Mouse (Mus musculus) neural tube, embryonic 15.5 days (tissue): ENCODE measurements at regions not wholly inside any gene's neighbourhood (a gene's known extent, or its start where the extent isn't known, plus 50 kb on each side); places are given as distances from the start of the nearest gene placed in this dataset.
A peak's percentile ranks its signal among the peaks of the same experiment; 100 is the strongest.
"Not testable (repeated sequence)": the region's sequence is repeated elsewhere in the genome, so short reads cannot be mapped to it uniquely, and the experiment has no call there.

Experiments used
- ATAC-seq: fragments of 200-750 bp; cut with Nextera tagmentation; 2 replicates; pipeline ENCODE4 v1.8.0; 2017; ENCODE audit warnings: mild to moderate bottlenecking, moderate TSS enrichment, moderate library complexity; ENCODE audit not compliant: low FRiP score
- H3K27ac ChIP-seq: fragments of 300-500 bp; sonication (generic); replicated peaks from 2 replicates; pipeline ENCODE4 v1.5.1; 2015; ENCODE audit warnings: mild to moderate bottlenecking, inconsistent platforms
- H3K27me3 ChIP-seq: fragments of 300-500 bp; sonication (generic); replicated peaks from 2 replicates; pipeline ENCODE4 v1.6.1; 2015; ENCODE audit warnings: inconsistent platforms
- H3K36me3 ChIP-seq: fragments of 300-500 bp; sonication (generic); 2 replicates; pipeline ENCODE4 v1.6.1; 2015; ENCODE audit warnings: inconsistent platforms
- H3K4me1 ChIP-seq: fragments of 300-500 bp; sonication (generic); 2 replicates; pipeline ENCODE4 v1.6.1; 2015; ENCODE audit warnings: inconsistent platforms
- H3K4me2 ChIP-seq: fragments of 300-500 bp; sonication (generic); 2 replicates; pipeline ENCODE4 v1.6.1; 2015; ENCODE audit warnings: inconsistent platforms, mild to moderate bottlenecking, moderate library complexity
- H3K4me3 ChIP-seq: fragments of 300-500 bp; sonication (generic); replicated peaks from 2 replicates; pipeline ENCODE4 v1.5.1; 2015; ENCODE audit warnings: mild to moderate bottlenecking, inconsistent platforms
- H3K9ac ChIP-seq: fragments of 300-500 bp; sonication (generic); replicated peaks from 2 replicates; pipeline ENCODE4 v1.6.1; 2015; ENCODE audit warnings: mild to moderate bottlenecking, inconsistent platforms
- H3K9me3 ChIP-seq: fragments of 300-500 bp; sonication (generic); replicated peaks from 2 replicates; pipeline ENCODE4 v1.6.1; 2016; ENCODE audit warnings: inconsistent platforms
- WGBS: fragments of 180-500 bp; shearing (Covaris S2); methylation state at CpG from one replicate; pipeline ENCODE4 v1.1.7; 2015; ENCODE audit warnings: mixed read lengths; 5-methylcytosine and 5-hydroxymethylcytosine counted together

DNA sequence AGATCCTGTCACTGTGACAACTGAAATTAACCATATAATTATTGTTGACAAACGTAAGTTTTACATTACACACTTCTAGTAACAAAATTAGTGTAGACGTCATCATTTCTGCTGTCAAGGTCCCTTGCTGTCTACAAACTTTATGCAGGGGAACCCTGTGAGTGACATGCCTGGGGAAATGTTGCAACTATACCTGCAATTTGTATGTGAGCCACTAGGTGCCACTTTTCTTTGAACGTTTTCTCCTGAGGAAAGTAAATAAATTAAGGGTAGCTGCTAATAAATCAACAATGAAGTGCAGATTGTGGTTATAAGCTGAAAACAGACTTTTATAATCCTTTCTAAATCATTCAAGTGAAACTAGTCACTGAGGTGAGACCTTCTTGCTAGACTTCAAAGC is 457.3 kb upstream of the Ercc4 start:
- ATAC-seq = no peak
- H3K4me1 ChIP-seq = no peaks in the 10 kb centered on the region
- no peak overlapping the region for H3K4me2 ChIP-seq
- no peaks in the 10 kb centered on the region for H3K27me3 ChIP-seq
- 86% methylated on average over 3 of the region's 3 CpGs for WGBS
- no peaks in the 10 kb centered on the region for H3K9me3 ChIP-seq
- H3K9ac ChIP-seq = no peak overlapping the region
- no peak overlapping the region for H3K4me3 ChIP-seq
- no peak overlapping the region for H3K27ac ChIP-seq
- no peaks in the 10 kb centered on the region for H3K36me3 ChIP-seq

DNA sequence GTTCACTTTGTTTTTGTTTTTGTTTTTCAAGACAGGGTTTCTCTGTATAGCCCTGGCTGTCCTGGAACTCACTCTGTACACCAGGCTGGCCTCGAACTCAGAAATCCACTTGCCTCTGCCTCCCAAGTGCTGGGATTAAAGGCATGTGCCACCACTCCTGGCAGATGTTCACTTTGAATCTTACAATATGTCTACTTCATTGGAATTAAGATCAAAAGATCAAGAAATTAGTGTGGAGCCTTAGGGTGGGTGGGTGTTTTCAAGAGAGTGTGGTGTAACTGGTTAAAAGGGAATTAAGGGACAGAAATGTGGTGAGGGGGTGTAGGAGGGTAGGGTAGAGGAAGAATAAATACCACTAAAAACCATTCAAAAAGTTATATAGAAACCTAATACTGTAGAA is 435.8 kb upstream of the Ercc4 start:
- 82% methylated on average over 1 of the region's 1 CpGs for WGBS
- not testable (repeated sequence) for H3K27ac ChIP-seq, ATAC-seq, H3K9me3 ChIP-seq, H3K9ac ChIP-seq, H3K4me1 ChIP-seq, H3K4me3 ChIP-seq, H3K36me3 ChIP-seq, H3K4me2 ChIP-seq, H3K27me3 ChIP-seq

DNA sequence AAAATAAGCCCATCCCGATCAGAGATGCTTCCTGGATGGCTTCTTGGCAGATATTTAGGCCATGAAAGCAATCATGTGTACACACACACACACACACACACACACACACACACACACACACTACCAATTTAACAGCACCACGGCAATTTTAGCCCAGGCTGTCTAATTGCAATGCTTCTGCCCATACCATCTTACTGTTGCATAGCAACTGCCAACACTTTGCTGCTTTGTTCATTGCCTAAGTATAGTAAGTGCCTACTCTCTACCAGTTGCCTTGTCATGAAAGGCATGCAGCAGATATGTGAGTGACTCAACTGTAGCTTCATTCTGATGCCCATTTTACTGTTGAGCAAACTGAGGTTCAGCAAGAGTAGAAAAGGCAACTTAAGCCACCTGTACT is 428.0 kb upstream of the Ercc4 start:
- no peaks in the 10 kb centered on the region for H3K36me3 ChIP-seq
- no peaks in the 10 kb centered on the region for H3K27me3 ChIP-seq
- H3K4me2 ChIP-seq = no peak overlapping the region
- H3K9ac ChIP-seq = no peak overlapping the region
- H3K4me1 ChIP-seq = no peaks in the 10 kb centered on the region
- H3K4me3 ChIP-seq = no peak overlapping the region
- no peak for ATAC-seq
- no peaks in the 10 kb centered on the region for H3K9me3 ChIP-seq
- 70% methylated on average over 2 of the region's 2 CpGs for WGBS
- H3K27ac ChIP-seq = no peak overlapping the region

- no peak overlapping the region for H3K9ac ChIP-seq
- no peaks in the 10 kb centered on the region for H3K27me3 ChIP-seq
- no peak overlapping the region for H3K4me2 ChIP-seq
- no peaks in the 10 kb centered on the region for H3K9me3 ChIP-seq
- H3K27ac ChIP-seq = no peak overlapping the region
- H3K4me1 ChIP-seq = no peaks in the 10 kb centered on the region
- no peak overlapping the region for H3K4me3 ChIP-seq
- WGBS = 76% methylated on average over 3 of the region's 3 CpGs
- no peak for ATAC-seq
- no peaks in the 10 kb centered on the region for H3K36me3 ChIP-seq
These were observed 423.7 kb upstream of the Ercc4 start for GRCm38 (mm10) chr16:12685816-12686215.

DNA sequence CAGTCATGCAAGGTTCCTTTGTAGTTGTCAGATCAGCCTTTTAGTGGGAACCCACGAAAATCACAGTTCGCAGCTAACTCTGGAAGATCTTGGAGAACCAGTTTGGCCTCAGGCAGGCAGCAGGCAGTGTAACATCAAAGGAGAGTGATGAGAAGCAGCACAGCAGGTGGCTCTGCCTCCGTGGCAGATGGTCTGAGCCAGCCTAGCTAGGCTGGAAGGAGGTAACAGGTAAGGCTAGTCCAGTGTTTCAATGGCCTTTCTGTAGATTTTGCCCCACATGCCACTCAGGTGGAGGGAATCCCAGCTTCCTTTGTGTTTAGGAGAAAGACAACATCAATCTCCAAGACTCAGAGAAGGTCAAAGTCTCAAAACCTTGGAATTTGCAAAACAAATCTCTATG is 417.7 kb upstream of the Ercc4 start:
- Histone ChIP-seq H3K9ac (no peak overlapping the region), H3K27ac (no peak overlapping the region), H3K4me2 (no peak overlapping the region), H3K27me3 (no peaks in the 10 kb centered on the region), H3K4me1 (peaks cover 4% of the 10 kb centered on the region; the same call in 1 of the 2 replicates), H3K36me3 (no peaks in the 10 kb centered on the region), H3K9me3 (no peaks in the 10 kb centered on the region), H3K4me3 (no peak overlapping the region)
- 28% methylated on average over 3 of the region's 3 CpGs for WGBS
- no peak for ATAC-seq

- H3K36me3 ChIP-seq = no peaks in the 10 kb centered on the region
- 45% methylated on average over 4 of the region's 5 CpGs for WGBS
- peak; percentile 50; the same call in 1 of the 2 replicates for ATAC-seq
These were observed 416.7 kb upstream of the Ercc4 start for GRCm38 (mm10) chr16:12692739-12693292.

GRCm38 (mm10) chr16:12693346-12693745 is 416.1 kb upstream of the Ercc4 start:
- peaks cover 4% of the 10 kb centered on the region; the same call in 1 of the 2 replicates for H3K4me1 ChIP-seq
- no peaks in the 10 kb centered on the region for H3K36me3 ChIP-seq
- H3K9me3 ChIP-seq = no peaks in the 10 kb centered on the region
- no peak overlapping the region for H3K9ac ChIP-seq
- no peak overlapping the region for H3K4me3 ChIP-seq
- ATAC-seq = no peak
- H3K27ac ChIP-seq = no peak overlapping the region
- 77% methylated on average over 7 of the region's 7 CpGs for WGBS
- H3K27me3 ChIP-seq = no peaks in the 10 kb centered on the region
- H3K4me2 ChIP-seq = no peak overlapping the region

More at GRCm38 (mm10) chr16:12692739-12693292, 416.7 kb upstream of the Ercc4 start:
- H3K4me2 ChIP-seq = no peak overlapping the region
- no peak overlapping the region for H3K9ac ChIP-seq
- H3K4me1 ChIP-seq = peaks cover 4% of the 10 kb centered on the region; the same call in 1 of the 2 replicates
- H3K4me3 ChIP-seq = no peak overlapping the region
- H3K27ac ChIP-seq = no peak overlapping the region
- H3K27me3 ChIP-seq = no peaks in the 10 kb centered on the region
- no peaks in the 10 kb centered on the region for H3K9me3 ChIP-seq

DNA sequence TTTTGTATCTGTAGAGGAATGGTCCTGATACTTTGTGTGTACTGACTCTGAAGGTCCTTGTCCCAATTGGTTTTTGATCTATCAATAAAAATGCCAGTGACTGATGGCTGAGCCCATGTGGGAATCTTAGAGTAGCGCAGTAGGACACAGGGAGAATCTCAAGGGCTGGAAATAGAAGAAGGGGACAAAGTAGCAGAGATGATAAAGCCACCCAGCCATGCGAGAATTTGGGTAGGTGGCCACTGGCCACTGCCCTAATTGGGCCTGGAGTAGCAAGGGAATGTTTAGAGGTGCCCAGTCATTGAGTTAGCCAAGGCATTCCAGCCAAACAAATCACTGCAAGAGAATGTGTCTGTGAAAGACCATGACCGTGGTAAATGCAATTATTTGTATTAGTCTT is 414.8 kb upstream of the Ercc4 start:
- no peak overlapping the region for H3K9ac ChIP-seq
- no peak overlapping the region for H3K4me3 ChIP-seq
- no peaks in the 10 kb centered on the region for H3K36me3 ChIP-seq
- peaks cover 4% of the 10 kb centered on the region; the same call in 1 of the 2 replicates for H3K4me1 ChIP-seq
- H3K27me3 ChIP-seq = no peaks in the 10 kb centered on the region
- no peak overlapping the region for H3K4me2 ChIP-seq
- ATAC-seq = no peak
- no peak overlapping the region for H3K27ac ChIP-seq
- 76% methylated on average over 3 of the region's 3 CpGs for WGBS
- H3K9me3 ChIP-seq = no peaks in the 10 kb centered on the region

- WGBS = 95% methylated on average over 10 of the region's 10 CpGs
- no peak for ATAC-seq
These were observed 412.4 kb upstream of the Ercc4 start for GRCm38 (mm10) chr16:12696939-12697621.

GRCm38 (mm10) chr16:12699557-12699956 is 409.9 kb upstream of the Ercc4 start:
- no peak for ATAC-seq
- Histone ChIP-seq H3K27ac (no peak overlapping the region), H3K27me3 (no peaks in the 10 kb centered on the region), H3K4me2 (no peak overlapping the region), H3K4me3 (no peak overlapping the region), H3K36me3 (no peaks in the 10 kb centered on the region), H3K9me3 (no peaks in the 10 kb centered on the region), H3K4me1 (no peaks in the 10 kb centered on the region), H3K9ac (no peak overlapping the region)
- WGBS = 67% methylated on average over 5 of the region's 5 CpGs

More at GRCm38 (mm10) chr16:12696939-12697621, 412.4 kb upstream of the Ercc4 start:
- Histone ChIP-seq H3K27me3 (no peaks in the 10 kb centered on the region), H3K9ac (no peak overlapping the region), H3K4me2 (no peak overlapping the region), H3K4me3 (no peak overlapping the region), H3K4me1 (peaks cover 4% of the 10 kb centered on the region; the same call in 1 of the 2 replicates), H3K27ac (no peak overlapping the region), H3K9me3 (no peaks in the 10 kb centered on the region), H3K36me3 (no peaks in the 10 kb centered on the region)

DNA sequence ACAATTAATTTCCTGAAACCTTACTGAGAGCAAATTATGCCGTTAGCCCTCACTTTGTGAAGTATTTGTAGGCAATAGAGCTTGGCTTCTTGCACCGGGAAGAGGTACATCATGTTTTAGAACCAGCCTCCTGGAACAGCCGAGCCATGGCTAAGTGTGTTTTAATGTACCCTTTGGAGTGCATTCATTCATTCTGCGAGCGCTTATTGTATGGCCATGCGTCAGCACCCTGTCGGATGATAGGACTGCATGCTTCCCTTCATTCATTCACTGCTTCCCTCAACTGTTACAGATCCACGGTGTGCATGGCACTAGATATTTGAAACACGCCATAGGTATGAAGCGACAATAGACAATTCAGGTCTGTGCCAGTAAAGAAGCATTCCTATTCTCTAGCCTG is 409.4 kb upstream of the Ercc4 start:
- no peak overlapping the region for H3K27ac ChIP-seq
- no peaks in the 10 kb centered on the region for H3K9me3 ChIP-seq
- ATAC-seq = no peak
- H3K36me3 ChIP-seq = no peaks in the 10 kb centered on the region
- no peak overlapping the region for H3K4me3 ChIP-seq
- no peak overlapping the region for H3K9ac ChIP-seq
- H3K4me1 ChIP-seq = no peaks in the 10 kb centered on the region
- WGBS = 69% methylated on average over 10 of the region's 10 CpGs
- H3K27me3 ChIP-seq = no peaks in the 10 kb centered on the region
- no peak overlapping the region for H3K4me2 ChIP-seq

DNA sequence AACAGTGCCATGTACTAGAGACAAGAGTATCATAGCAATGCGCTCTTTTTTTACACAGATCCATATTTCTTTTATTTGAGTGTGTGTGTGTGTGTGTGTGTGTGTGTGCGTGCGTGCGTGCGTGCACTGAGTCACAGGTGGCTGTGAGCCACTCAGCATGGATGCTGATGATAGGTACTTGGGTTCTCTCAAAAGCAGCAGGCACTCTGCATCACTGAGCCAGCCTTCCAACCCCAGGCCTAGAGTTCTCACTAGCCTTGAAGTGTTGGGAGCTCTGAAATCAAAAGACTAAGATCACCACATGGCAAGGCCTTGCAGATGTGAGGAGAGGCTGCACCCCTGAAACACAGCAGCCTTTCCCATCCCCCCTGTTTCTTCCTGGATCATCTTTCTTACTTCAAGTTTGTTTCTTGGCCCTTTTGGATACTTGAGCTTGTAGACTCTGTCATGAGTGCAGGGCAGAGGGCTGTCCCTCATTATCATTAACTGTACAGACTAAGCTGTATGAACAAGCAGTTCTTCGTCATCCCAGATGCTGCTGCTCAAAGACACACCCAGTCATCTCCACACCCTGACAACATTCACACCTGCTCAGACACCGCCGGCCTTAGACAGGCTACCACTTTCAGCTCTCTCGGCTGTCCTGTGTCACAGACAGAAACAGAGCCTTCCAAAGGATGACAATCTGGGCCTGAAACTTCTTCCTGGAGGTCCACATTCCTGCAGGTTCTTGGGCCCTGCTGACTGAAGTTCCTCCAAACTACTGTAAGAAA is 405.5 kb upstream of the Ercc4 start:
- no peaks in the 10 kb centered on the region for H3K9me3 ChIP-seq
- H3K9ac ChIP-seq = no peak overlapping the region
- no peaks in the 10 kb centered on the region for H3K27me3 ChIP-seq
- H3K4me2 ChIP-seq = no peak overlapping the region
- H3K27ac ChIP-seq = no peak overlapping the region
- H3K4me3 ChIP-seq = no peak overlapping the region
- no peaks in the 10 kb centered on the region for H3K4me1 ChIP-seq
- 92% methylated on average over 9 of the region's 9 CpGs for WGBS
- H3K36me3 ChIP-seq = no peaks in the 10 kb centered on the region
- ATAC-seq = no peak
